Mouse (Mus musculus): ENCODE measurements around the gene Usp37.

GRCm38 (mm10) chr1:74538650-74539049 is 5.4 kb downstream of the Usp37 start:
- TF ChIP-seq CTCF (IDR thresholded peaks at IDR 0.05; ENCODE audit: borderline replicate concordance, insufficient read depth, low read length) (no peak), POLR2A (IDR thresholded peaks at IDR 0.05; ENCODE audit: low read depth, low read length) (no peak)
